Mouse (Mus musculus): ENCODE results near the gene Igsf3. TPM values are rescaled to one million over a fixed set of nuclear protein-coding genes. Genes with fewer than 3 reads are reported as not detected.
A peak's percentile ranks its signal among the peaks of the same experiment; 100 is the strongest.

The Igsf3 gene
- polyA plus RNA-seq, 1 experiment, result 2.6 TPM

- WGBS, result 52% methylated on average over 9 of the region's 9 CpGs
- TF ChIP-seq CTCF (conservative IDR thresholded peaks at IDR 0.05; ENCODE audit: insufficient read depth, insufficient read length, low read depth, low read length), result no peak
Observed at GRCm38 (mm10) chr3:101348501-101349161, 28.3 kb upstream of the Igsf3 start.

DNA sequence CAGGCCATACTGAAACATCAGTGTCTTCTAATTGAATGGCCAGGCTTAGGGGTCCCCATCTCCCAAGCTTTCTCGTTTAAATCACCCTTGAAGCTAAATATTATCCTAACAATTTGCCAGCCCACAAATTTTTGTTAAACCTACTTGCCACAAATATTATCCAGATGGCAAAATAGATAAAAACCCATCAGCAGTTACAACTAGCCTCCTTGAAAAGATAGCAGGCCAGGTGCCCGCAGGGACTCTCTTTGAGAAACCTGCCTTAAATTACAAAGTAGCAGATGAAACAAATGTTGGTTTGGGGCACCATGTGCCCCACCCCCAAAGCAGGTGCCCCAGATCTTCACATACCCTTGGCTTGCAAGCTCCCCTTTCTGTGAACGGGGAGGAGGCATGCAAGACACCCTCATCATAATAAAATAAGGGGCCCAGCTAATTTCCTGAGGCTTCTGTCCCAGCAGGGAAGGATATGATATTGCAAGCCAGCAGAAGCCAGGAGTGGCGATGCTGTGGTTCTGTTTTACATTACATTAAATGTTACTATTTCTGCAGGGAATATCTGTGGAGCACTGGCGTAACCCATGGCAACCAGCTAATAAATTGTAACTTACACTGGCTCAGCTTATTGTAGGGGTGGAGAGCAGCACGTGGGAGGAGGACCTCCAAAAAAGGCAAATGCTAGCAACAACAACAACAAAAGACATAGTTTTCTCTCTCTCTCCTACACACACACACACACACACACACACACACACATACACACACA lies 27.2 kb upstream of the Igsf3 start:
- H3K27me3 ChIP-seq (replicated peaks; ENCODE audit: control insufficient read depth, insufficient read depth, low read length), result no peaks in the 10 kb centered on the region
- H3K27ac ChIP-seq (ENCODE audit: insufficient read depth, low read depth, low read length), result no peak overlapping the region
- no peaks in the 10 kb centered on the region for H3K36me3 ChIP-seq (ENCODE audit: control insufficient read depth, insufficient read depth, low read length)
- TF ChIP-seq POLR2A (IDR thresholded peaks at IDR 0.05; ENCODE audit: low read depth, low read length), result no peak
- no peak for TF ChIP-seq CTCF (conservative IDR thresholded peaks at IDR 0.05; ENCODE audit: insufficient read depth, insufficient read length, low read depth, low read length)
- no peak overlapping the region for H3K4me3 ChIP-seq (ENCODE audit: insufficient read depth, low read depth, low read length)
- no peaks in the 10 kb centered on the region for H3K4me1 ChIP-seq (ENCODE audit: control insufficient read depth, insufficient read depth, low read length)
- DNase-seq, result no peak
- 67% methylated on average over 6 of the region's 6 CpGs for WGBS

More at GRCm38 (mm10) chr3:101348501-101349161, 28.3 kb upstream of the Igsf3 start:
- Histone ChIP-seq H3K36me3 (ENCODE audit: control insufficient read depth, insufficient read depth, low read length) (no peaks in the 10 kb centered on the region), H3K4me3 (ENCODE audit: insufficient read depth, low read depth, low read length) (no peak overlapping the region), H3K27ac (ENCODE audit: insufficient read depth, low read depth, low read length) (no peak overlapping the region), H3K27me3 (replicated peaks; ENCODE audit: control insufficient read depth, insufficient read depth, low read length) (no peaks in the 10 kb centered on the region), H3K4me1 (ENCODE audit: control insufficient read depth, insufficient read depth, low read length) (no peaks in the 10 kb centered on the region)
- DNase-seq, result no peak

- Histone ChIP-seq H3K4me1 (ENCODE audit: control insufficient read depth, insufficient read depth, low read length) (no peaks in the 10 kb centered on the region), H3K36me3 (ENCODE audit: control insufficient read depth, insufficient read depth, low read length) (no peaks in the 10 kb centered on the region), H3K27me3 (replicated peaks; ENCODE audit: control insufficient read depth, insufficient read depth, low read length) (no peaks in the 10 kb centered on the region), H3K4me3 (ENCODE audit: insufficient read depth, low read depth, low read length) (no peak overlapping the region), H3K27ac (ENCODE audit: insufficient read depth, low read depth, low read length) (no peak overlapping the region)
- 63% methylated on average over 4 of the region's 4 CpGs for WGBS
- DNase-seq, result no peak
- TF ChIP-seq POLR2A (IDR thresholded peaks at IDR 0.05; ENCODE audit: low read depth, low read length) (no peak), CTCF (conservative IDR thresholded peaks at IDR 0.05; ENCODE audit: insufficient read depth, insufficient read length, low read depth, low read length) (no peak)
Observed at GRCm38 (mm10) chr3:101350406-101350805, 26.5 kb upstream of the Igsf3 start.

GRCm38 (mm10) chr3:101354490-101354889 lies 22.4 kb upstream of the Igsf3 start:
- H3K27me3 ChIP-seq (replicated peaks; ENCODE audit: control insufficient read depth, insufficient read depth, low read length), result no peaks in the 10 kb centered on the region
- H3K4me1 ChIP-seq (ENCODE audit: control insufficient read depth, insufficient read depth, low read length), result no peaks in the 10 kb centered on the region
- DNase-seq, result peak; percentile 29
- H3K4me3 ChIP-seq (ENCODE audit: insufficient read depth, low read depth, low read length), result no peak overlapping the region
- no peak overlapping the region for H3K27ac ChIP-seq (ENCODE audit: insufficient read depth, low read depth, low read length)
- no peaks in the 10 kb centered on the region for H3K36me3 ChIP-seq (ENCODE audit: control insufficient read depth, insufficient read depth, low read length)
- no peak for TF ChIP-seq CTCF (conservative IDR thresholded peaks at IDR 0.05; ENCODE audit: insufficient read depth, insufficient read length, low read depth, low read length)
- no peak for TF ChIP-seq POLR2A (IDR thresholded peaks at IDR 0.05; ENCODE audit: low read depth, low read length)

GRCm38 (mm10) chr3:101355702-101356101 lies 21.2 kb upstream of the Igsf3 start:
- WGBS, result 47% methylated on average over 5 of the region's 5 CpGs
- Histone ChIP-seq H3K27me3 (replicated peaks; ENCODE audit: control insufficient read depth, insufficient read depth, low read length) (no peaks in the 10 kb centered on the region), H3K4me3 (ENCODE audit: insufficient read depth, low read depth, low read length) (no peak overlapping the region), H3K27ac (ENCODE audit: insufficient read depth, low read depth, low read length) (no peak overlapping the region), H3K36me3 (ENCODE audit: control insufficient read depth, insufficient read depth, low read length) (no peaks in the 10 kb centered on the region), H3K4me1 (ENCODE audit: control insufficient read depth, insufficient read depth, low read length) (no peaks in the 10 kb centered on the region)
- DNase-seq, result no peak
- TF ChIP-seq CTCF (conservative IDR thresholded peaks at IDR 0.05; ENCODE audit: insufficient read depth, insufficient read length, low read depth, low read length), result no peak
- no peak for TF ChIP-seq POLR2A (IDR thresholded peaks at IDR 0.05; ENCODE audit: low read depth, low read length)

GRCm38 (mm10) chr3:101356583-101357553 lies 20.0 kb upstream of the Igsf3 start:
- TF ChIP-seq POLR2A (IDR thresholded peaks at IDR 0.05; ENCODE audit: low read depth, low read length) (no peak), CTCF (conservative IDR thresholded peaks at IDR 0.05; ENCODE audit: insufficient read depth, insufficient read length, low read depth, low read length) (no peak)
- Histone ChIP-seq H3K4me3 (ENCODE audit: insufficient read depth, low read depth, low read length) (no peak overlapping the region), H3K27ac (ENCODE audit: insufficient read depth, low read depth, low read length) (no peak overlapping the region), H3K4me1 (ENCODE audit: control insufficient read depth, insufficient read depth, low read length) (no peaks in the 10 kb centered on the region), H3K27me3 (replicated peaks; ENCODE audit: control insufficient read depth, insufficient read depth, low read length) (no peaks in the 10 kb centered on the region), H3K36me3 (ENCODE audit: control insufficient read depth, insufficient read depth, low read length) (no peaks in the 10 kb centered on the region)
- DNase-seq, result no peak
- WGBS, result 84% methylated on average over 8 of the region's 8 CpGs
